Mouse (Mus musculus): ENCODE measurements around the gene Fyttd1.

DNA sequence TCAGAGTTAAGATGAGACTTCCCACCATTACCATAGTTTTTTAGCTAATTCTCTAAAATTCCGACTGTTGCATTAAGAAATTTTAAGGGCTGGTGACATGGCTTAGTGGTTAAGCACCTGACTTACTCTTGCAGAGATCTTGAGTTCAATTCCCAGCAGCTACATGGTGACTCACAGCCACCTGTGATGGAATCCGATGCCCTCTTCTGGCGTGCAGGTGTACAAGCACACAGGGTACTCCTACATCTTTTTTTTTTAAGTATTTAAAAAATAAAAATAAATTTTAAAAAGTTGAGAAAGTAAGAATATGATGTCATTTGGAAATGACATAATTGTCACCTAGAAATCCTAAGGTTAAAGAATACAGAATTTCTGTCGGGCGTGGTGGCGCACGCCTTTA is 10.7 kb downstream of the Fyttd1 start:
- TF ChIP-seq CTCF (IDR thresholded peaks at IDR 0.05; ENCODE audit: low read depth), result peak; percentile 42
- no peak for TF ChIP-seq EP300 (IDR thresholded peaks at IDR 0.05; ENCODE audit: low read depth)

All from liver, embryonic 14.5 days (tissue).